Mouse (Mus musculus) ovary, postnatal 10 days (tissue): Measurements from ENCODE around the gene Mrgbp.

Experiments
- DNase-seq: peaks from one replicate; pipeline ENCODE4 v3.0.0; 2022; ENCODE audit warnings: low spot score

The Mrgbp gene

DNA sequence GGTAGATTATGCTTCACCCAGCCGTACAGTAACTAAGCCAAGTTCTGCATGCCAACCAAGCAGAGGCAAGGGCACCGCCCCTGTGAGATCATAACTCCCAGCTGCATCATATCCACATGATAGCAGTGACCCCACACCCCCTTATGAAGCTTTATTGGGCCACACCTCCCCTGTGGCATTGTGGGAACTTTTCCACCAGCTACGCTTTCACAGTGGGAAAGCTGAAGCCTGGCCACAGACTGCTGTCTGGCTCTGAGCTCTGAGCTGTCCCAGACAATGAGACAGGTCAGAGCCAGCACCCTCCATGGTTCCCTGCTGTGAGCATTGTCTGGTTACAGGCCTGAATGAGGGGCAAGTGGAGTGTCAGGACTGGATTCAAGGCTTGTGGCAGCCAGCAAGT, at the start of gene Mrgbp:
Gene Mrgbp, plus strand, starts transcription at position 303 of the 400 bp plus-strand sequence.
- DNase-seq = no peak

DNA sequence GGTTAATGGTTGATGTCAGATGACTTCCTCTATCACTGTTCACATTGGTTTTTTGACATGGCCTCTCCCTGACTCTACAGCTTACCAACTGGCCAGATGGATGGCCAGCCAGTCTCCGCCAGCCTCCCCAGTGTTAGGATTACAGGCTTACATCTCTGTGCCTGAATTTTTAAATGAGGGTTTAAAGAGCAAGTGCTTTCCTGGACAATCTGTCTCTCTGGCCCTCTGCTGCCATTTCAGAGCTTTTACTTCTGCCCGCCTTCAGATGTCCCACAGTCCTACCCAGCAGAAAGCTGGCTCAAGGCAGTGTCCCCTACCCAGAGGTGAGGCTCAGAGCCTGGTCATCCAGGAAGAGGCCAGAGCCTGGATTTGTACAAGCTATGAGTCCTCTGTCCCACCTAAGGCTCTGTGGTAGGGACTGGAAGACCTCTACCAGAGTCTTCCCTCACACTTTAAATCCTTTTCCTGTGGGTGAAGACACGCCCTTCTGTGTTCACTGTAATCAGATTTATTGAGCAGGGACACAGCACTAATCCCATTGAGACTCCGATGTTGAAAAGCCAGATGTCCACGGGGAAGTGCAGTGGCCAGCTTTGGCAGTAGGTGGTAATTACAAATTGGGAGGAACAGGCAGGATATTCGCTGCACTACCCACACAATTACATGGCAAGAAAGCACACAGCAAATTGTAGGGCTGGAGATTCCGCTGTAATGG, 49.3 kb upstream of the Mrgbp start:
- no peak for DNase-seq

DNA sequence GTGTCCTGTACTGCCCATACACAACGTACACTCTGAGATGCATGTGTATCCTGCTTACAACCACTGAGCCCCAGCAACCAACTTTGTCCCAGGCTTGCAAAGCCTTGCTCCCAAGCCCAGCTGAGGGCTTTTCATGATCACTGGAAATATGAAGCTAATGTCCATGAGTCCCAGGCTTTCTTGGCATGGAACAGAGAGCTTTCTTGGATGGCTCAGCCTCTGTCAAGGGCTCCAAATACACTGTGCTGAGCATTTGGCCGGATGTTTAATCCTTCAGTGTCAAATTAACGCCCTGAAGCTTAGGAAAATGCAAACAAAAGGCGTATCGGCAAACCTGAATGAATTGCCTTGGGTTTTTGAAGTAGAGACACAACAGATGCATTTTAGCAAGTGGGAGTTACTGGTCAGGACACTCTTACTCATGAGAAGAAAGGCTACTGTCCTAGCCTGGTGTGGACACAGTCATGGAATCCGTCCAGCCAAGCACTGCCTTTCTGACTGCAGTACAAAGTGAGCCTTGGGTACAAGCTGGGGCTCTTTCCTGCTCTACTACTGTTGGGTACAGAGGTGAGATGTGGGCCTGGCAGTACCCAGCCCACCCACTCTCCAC, 48.6 kb upstream of the Mrgbp start:
- DNase-seq = no peak

DNA sequence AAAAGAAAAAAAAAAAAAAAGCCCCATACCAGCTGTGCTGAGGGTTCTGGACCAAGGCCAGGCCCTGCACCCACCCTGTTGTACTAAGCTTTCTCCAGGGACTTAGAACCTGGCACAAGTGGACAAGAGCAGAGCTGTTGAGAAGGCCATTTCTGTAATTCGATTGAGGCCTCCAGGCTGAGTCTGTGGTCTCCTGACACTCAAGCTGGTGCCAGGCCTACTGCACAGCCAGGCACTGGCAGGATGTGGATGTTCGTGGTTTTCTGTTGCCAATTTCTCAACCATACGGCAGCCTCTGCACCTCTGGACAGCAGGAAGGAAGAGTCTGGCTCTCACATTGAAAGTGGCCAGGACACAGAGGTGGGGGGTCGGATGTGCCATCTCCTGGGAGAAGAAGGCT, 47.9 kb upstream of the Mrgbp start:
- DNase-seq = no peak

DNA sequence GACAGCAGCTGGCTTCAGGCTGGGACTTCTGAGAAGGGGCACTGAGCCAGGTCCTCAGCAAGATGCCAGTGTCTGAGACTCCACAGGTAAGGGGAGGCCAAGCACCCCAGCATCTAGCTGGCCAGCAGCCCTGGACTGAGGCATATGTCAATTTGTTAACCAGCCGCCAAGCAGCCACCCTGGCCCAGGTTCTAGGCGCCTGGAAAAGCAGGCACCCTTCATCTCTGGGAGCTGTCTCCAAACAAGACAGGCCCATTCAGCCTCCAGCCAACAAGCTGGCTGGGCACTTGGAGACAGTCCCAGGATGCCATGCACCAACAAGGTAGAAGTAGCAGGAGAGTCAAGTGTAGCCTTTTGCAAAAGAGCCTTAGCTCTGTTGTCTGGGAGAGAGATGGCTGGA, 37.4 kb upstream of the Mrgbp start:
- DNase-seq = no peak

DNA sequence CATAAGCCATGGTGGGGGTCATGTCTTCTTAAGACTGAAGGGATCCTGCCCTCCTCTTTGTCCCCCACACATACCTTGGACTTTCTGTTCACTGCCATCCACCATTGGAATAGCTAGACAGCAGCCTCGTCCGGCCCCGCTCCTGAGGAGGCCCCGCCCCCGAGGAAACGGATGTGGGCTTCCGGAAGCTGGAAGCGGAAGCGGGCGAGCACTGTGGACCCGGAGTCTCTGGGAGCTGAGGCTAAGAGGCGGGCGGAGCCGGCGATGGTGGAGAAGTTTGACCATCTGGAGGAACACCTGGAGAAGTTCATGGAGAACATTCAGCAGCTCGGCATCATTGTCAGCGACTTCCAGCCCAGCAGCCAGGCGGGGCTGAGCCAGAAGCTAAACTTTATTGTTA, 36.1 kb upstream of the Mrgbp start:
- DNase-seq = no peak

DNA sequence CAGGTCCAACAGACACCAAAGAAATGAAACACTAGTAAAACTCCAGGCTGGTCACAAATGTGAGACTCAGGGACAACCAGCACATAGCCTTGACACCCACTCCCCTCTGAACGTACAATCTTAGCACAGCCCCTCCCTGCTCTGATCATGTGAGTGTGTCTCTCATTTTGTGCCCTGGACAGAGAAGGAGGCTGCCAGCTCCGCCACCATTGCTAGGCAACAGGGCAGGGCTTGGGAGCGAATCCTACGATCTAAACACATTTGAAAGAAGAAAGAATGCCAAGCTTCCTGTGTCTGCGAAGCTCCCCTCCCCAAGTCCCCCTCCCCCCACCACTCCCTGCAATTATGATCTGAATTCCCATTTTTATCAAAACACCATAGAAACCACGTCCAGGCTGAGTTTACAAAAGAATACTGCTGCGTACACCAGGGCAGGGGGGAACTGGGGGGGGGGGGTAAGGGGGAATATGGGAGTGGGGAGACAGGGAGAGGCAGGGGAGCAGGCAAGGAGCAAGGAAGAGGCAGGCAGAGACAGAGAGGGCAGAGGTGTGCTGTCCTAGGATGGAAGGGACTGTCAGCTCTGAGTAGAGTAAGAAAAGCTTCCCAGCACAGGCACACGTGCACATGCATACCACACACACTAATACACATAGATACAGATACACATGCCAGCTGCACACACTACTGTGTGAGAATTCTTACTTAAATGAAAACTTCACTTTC, 33.6 kb upstream of the Mrgbp start:
- no peak for DNase-seq

DNA sequence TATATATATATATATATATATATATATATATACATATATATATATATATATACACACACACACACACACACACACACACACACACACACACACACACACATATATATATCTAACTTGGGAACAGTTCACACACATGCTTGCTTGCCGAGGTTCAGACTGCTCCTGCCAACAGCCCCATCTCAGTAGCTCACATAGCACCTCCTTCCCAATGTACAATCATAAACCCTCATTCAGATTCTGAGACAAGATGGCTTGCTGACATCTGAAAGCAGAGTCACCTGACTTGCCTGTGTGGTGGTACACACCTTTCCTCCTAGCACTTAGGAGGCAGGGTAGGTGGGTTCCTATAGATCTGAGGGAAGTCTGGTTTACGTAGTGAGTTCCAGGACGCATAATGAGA, 28.8 kb upstream of the Mrgbp start:
- DNase-seq = no peak

DNA sequence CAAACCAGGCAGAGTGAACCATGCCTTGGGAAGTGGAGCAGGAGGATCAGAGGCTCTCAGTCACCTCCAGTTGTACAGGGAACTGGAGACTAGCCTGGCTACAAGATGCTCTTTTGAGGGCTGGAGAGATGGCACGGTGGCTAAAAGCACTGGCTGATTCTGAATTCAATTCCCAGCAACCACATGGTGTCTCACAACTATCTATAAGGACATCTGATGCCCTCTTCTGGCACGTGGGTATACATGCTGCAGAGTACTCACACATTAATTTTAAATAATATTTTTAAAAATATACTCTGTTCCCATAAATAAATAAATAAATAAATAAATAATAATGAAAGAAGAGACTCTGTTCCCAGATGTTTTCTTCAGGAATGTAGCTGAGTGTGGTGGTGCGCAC, 25.9 kb upstream of the Mrgbp start:
- DNase-seq = no peak

DNA sequence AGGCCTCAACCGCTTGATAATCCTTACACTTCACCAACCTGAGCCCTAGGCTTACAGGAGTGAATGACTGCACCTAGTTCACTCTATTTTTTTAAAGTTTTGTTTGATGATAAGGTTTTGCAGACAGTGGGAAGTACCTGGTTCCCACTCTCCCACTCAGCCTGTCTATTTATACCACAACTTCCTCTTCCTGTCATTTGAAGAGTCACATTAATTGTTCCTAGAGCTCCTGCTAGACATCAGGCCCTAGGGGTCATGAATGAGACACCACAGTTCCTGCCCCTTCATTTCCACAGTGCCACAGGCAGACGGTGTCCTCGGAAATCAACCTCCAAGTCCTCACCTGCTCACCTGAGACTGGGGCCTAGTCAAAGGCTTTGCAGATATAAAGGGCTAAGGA, 24.6 kb upstream of the Mrgbp start:
- DNase-seq = no peak

DNA sequence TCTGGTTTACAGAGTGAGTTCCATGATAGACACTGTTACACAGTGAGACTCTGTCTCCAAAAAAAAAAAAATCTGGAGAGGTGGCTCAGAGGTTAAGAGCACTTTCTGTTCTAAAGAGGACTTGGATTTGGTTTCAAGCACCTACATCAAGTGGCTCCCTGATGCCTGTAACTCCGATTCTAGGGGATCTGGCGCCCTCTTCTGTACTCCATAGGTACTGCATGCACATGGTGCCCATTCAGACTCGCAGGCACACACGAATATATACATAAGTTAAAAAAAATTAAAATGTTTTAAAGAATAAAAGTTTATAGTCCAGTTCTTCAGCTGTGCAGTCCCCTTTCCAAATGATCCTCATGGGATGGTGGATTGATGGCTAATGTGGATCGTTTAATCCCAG, 20.9 kb upstream of the Mrgbp start:
- DNase-seq = no peak

DNA sequence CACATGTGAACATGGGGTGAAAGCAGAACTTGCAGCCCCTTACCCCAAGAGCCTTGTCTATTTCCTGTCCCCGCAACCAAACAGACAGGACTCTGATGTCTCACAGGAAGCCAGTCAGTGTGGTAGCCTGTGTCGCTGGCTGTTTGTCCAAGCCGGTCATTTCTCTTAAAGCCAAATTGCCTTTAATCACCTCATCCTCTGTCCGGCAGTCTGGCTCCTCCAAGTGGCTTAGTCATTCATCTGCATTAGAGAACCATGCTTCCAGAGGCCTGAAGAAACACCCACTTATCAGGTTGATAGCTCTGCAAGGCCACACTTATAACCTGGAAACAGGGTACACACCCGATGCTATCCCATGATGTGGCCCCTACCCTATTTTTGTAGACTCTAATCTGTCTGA, 19.0 kb upstream of the Mrgbp start:
- no peak for DNase-seq

DNA sequence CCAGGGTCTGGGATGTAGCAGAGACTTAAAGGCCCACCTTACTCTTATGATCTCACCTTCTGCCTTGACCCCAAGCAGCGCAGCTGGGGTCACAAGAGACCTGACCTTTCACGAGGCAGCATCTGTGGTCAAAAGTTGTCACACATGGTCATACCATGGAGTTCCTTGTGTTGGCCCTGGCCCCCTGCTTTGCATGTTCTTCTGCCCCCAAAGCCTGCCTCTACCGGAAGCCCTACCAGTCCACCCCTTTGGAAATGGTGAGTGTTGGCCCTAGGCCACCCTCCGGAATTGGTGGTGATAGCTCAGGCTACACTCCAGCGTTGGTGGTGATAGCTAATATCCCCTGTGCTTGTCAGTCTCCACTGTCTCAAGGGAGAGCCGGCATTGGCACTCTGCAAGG, 17.8 kb upstream of the Mrgbp start:
- no peak for DNase-seq

DNA sequence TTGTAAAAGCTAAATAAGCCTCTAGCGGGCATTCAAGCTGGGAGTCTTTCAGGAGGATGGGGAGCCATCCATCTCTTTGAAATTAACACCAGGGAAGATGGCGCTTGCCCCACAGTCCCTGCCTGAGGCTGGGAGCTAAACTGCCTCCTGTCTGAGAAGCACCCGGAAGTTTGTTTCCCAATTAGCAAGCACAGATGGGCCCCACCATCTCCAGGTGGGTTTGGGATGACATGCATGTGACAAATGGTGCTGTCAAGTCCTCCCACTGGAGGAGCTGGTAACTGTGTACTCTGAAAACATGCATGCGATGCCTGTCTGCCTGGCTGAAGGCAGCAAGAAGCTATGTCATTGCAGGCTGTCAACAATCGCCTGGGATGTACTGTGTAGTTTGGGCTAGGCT, 17.3 kb upstream of the Mrgbp start:
- no peak for DNase-seq

DNA sequence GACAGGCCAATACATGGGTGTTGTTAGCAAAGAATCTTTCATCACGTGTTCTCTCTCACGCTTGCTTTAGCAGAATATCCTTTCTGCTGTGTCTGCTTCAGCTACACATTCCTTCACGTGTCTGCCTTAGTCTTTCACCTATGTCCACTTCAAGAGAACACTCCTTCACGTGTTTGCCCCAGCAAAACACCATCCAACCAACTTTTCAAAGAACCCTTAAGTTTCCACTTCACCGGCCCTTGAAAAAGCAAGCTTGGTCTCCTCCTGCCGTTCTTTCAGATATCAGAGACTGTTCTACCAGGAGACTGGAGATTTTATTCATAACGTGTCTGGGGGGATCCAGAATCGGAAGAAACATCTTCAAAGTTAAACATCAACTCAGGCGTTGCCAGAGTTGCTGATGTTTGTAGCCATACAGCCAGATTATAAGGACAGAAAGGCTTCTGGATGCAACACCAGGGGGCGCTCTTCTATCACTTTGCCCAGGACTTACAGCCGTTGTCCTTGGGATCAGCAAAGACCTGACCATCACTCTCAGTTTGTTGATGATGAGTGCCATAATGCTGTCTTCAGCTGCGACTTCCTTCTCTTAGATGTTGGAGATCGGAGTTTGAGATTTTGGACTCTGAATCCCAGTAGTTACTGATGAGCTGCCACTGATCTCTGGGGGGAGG, 14.7 kb upstream of the Mrgbp start:
- no peak for DNase-seq

DNA sequence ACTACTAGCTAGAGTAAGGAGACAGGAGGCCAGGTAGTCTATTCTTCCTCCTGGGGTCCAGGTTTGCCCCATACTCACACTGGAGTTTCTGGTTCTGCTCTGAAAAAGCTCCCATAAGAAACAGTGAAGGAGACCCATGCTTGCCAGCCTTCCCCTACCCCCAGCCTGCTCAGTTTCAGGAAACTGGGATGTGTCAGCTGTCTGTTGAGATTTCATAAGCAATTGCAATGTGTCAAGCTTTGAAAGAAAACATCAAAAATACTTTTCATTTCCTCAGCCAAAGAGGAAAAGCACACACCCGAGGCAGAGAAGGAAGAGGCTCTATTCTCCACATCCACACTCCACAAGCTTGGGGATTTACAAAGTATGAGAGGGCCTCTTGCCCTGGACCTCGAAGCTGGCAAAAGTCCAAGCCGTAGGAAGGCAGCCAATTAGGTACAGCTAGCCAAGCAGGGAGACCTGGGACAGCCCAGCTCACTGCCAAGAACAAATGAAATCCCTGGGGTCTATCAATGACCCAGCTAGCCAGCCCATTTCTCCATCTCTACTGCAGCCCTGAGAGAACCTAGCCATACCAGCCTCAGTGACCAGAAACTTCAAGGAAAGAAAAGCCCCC, 12.0 kb upstream of the Mrgbp start:
- DNase-seq = no peak

DNA sequence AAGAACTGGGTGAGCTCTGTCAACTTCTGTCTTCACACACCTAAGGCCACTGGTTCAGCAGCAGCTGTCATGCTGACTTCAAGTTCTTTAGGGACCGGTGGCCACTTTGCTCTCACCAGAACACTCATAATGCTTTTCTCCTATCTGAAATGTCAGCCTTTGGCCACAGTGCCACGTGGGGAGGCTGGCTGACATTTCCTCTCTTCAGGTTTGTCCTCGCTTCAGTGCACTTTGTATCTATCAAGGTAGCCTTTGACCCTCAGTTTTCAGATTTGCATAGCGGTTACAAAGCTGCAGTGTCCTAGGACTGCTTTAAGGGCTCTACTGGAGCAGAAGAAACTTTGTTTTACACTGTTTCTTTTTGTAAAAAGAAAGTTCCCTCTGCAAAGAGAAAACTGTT, 4.6 kb upstream of the Mrgbp start:
- DNase-seq = no peak

DNA sequence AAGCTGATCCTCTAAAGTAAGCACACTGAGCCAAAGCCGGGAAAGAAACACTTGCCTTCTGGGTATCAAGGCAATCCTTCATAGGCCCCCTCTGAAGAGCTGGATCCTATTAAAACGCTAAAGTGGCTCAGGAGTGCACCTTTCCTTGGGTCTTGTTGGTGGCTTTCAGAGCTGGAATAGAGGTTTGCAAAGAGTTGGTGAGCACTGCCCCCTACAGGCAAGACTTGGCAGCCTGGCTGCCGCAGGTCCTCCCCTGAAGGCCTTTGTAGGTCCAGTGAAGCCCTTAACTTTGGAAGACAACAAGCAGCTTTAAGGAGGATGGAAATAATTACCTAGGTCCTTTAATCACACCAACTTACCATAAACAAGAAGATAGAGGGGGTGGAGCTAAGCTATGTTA, 2.4 kb upstream of the Mrgbp start:
- DNase-seq = no peak

DNA sequence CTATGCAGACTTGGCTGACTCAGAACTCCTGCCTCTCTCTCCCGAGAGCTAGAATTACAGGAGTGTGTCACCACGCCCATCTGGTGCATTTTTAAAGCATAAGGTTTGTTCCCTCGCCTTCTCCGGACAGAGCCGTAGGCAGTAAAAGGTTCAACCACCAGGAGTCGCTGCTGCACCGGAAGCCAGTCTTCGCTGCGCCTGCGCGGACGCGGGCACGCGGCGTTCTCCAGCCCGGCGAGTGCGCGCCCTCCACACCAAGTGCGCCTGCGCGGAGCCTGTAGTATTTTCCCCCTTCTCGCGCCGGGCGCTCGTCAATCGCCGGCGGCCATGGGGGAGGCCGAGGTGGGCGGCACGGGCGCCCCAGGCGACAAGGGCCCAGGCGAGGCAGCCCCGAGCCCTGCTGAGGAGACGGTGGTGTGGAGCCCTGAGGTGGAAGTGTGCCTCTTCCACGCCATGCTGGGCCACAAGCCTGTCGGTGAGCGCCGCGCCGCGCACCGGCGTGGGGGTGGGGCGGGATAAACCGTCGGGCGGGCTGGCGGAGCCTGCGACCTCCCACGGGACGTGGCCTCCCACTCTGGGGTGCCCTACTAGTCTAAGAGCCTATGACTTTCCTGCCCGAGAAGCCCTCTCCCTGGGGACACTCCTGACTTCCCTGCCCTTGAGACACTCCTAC, 1.5 kb downstream of the Mrgbp start:
- DNase-seq = peak; percentile 97

DNA sequence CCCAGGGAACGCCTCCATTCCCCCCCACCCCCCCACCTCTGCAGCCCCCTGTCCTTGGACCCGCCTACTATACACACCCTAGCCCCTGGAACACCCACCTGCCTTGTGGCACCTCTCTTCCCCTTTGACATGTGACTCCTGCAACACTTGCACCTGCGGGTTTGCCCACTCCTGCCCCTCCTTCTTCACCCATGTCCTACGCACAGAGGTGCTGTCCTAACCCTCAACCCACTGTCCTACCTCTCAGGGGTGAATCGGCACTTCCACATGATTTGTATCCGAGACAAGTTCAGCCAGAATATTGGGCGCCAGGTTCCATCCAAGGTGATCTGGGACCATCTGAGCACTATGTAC, 2.0 kb downstream of the Mrgbp start:
- DNase-seq = no peak

DNA sequence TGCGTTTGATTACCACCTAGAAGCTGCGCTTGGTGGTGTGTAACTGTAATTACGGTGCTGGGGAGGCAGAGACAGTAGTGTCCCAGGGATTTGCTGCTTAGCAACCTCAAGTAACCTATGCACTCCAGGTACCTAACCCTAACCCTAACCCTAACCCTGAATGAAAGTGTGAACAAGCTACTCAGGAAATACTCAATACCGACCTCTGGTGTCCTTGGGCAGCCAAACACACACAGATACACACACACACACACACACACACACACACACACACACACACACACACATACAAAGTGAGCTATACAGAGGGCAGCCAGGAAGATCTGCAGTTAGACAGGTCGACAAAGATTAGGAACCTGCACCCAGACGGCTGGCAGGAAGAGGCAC, 7.6 kb downstream of the Mrgbp start:
- DNase-seq = no peak
